Mouse (Mus musculus) lung, adult 10 weeks (tissue): ENCODE data around the gene Gm49391. TPM values are rescaled to one million over a fixed set of nuclear protein-coding genes. Genes with fewer than 3 reads are reported as not detected.

Source experiments
- polyA plus RNA-seq: library from polyadenylated mRNA; stranded (reverse); fragments of 350-450 nt; fragmentation: Illumina TruSeq; extraction: RNeasy Lipid Tissue Mini Kit (QIAGEN cat#74804); gene quantifications from one replicate; pipeline ENCODE4 v1.2.3, GENCODE M21; 2014; ENCODE audit warnings: low read depth, low replicate concordance; ENCODE audit not compliant: insufficient read depth

Gm49391 gene
- polyA plus RNA-seq = 27.7 TPM

DNA sequence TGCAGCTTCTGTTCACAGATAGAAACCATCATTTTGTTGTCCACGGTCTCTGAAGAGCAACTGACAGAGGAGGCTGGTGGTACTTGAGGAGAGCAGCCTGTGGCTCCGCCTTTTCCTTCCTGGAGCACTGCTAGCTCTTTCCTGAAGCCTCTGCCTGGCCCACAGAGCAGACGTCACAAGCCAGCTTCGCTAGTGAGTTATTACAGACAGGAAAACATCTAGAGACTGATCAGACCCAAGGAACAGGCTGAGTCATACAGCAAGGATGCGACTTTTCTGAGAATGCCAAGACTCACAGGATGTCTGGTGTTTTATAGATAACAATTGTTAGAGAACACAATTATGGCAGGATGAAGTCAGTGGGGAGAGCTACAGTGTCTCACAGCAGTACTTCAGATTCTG is at the start of gene Gm49391, which contains the start of gene Ctla2a:
Gene Gm49391, minus strand, starts transcription at position 72 of the 402 bp plus-strand sequence.
Gene Ctla2a, minus strand, starts transcription at position 126 of the 402 bp plus-strand sequence.

DNA sequence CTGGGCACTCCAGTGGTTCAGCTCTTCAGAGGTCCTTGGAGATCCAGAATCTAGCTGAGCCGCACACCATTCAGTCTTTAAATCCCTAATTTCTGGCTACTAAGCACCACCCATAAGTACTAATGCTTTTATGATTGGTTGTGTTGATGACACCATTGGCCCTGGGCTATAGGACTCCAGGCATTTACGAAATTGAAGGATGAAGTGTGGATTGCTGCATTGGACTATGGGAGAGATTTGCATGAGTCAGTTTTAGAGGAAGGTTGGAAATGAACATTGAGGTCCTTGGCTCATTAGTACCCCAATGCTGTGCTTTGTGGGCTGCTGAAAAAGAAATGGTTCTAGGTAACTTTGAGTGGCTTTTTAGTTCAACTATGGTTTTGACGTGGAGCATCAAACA is 5.5 kb upstream of the Gm49391 start, which contains the start of gene Tpbpa:
Gene Tpbpa, minus strand, starts transcription at position 101 of the 400 bp plus-strand sequence.

DNA sequence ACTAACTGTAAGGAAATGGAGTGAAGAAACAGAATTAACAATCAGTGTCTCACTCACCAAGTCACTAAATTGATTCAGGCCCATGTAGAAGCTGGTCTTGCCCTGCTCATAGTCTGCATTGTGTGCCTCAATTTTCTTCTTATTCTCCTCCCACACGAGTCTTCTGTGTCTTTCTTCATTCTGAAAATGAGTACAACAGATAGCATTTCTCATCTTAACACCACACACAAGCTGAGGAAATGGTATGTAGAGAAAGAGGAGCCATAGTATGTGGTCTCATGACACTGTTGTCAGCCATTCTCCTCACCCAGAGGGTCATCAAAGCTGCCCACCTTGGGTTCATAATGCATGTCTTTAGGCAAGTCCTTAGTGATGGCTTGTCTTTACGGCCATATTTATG is 881 bp downstream of the Gm49391 start, which contains the start of gene Gm49393:
Gene Gm49393, minus strand, starts transcription at position 101 of the 400 bp plus-strand sequence.

DNA sequence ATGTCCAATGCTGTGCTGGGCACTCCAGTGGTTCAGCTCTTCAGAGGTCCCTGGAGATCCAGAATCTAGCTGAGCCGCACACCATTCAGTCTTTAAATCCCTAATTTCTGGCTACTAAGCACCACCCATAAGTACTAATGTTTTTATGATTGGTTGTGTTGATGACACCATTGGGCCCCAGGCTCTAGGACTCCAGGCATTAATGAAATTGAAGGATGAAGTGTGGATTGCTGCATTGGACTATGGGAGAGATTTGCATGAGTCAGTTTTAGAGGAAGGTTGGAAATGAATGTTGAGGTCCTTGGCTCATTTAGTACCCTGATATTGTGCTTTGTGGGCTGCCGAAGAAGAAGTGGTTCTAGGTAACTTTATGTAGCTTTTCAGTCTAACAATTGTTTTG is 31.6 kb downstream of the Gm49391 start, which contains the start of gene Tpbpb:
Gene Tpbpb, minus strand, starts transcription at position 101 of the 400 bp plus-strand sequence.

DNA sequence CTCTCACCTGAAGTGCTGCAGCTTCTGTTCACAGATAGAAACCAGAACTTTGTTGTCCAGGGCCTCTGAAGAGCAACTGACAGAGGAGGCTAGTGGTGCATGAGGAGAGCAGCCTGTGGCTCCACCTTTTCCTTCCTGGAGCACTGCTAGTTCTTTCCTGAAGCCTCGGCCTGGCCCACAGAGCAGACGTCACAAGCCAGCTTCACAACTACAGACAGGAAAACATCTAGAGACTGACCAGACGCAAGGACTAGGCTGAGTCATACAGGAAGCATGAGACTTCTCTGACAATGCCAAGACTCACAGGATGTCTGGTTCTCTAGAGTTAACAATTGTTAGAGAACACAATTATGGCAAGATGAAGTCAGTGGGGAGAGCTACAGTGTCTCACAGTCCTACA is 39.0 kb downstream of the Gm49391 start, which contains the start of gene Ctla2b:
Gene Ctla2b, minus strand, starts transcription at position 120 of the 400 bp plus-strand sequence.

DNA sequence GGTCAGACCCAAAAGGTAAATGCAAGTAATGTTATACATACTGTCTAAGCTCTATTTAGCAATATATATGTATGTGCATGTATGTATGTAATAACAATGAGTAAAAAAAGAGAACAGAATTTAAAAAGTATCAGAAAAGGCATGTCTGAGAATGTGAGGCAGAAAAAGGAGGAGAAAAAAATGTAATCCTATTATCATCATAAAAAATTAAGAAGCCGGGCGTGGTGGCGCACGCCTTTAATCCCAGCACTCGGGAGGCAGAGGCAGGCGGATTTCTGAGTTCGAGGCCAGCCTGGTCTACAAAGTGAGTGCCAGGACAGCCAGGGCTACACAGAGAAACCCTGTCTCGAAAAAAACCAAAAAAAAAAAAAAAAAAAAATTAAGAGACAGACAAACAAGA is 39.6 kb downstream of the Gm49391 start, which contains the start of gene Gm49392:
Gene Gm49392, minus strand, starts transcription at position 101 of the 400 bp plus-strand sequence.

DNA sequence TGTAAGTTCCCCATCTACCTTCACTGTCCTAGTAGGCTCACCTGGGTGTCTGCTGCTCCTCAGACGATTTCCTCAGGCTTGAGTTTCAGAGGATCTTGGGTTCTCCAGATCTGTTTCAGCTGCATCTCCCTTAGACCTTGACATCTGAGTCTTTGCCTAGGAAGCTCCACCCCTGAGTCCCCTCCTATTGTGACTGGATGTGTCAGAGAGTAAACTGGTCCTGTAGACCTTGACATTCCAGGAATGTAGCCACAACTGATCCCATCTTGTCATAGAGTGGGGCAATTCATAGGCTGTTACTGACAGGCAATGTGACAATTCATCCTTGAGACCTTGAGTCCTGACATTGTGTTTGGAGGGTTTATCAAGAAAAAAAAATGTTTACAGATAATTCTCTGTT is 72.1 kb downstream of the Gm49391 start, which contains the start of gene 4930486L24Rik:
Gene 4930486L24Rik, minus strand, starts transcription at position 195 of the 400 bp plus-strand sequence.

Other genes with a start within 250 kb of the Gm49391 start
- gene BC051665, start 150.2 kb downstream of the Gm49391 start, polyA plus RNA-seq = not detected
- not detected for gene Ctsll3, start 133.7 kb downstream of the Gm49391 start, polyA plus RNA-seq
- gene 4930486L24Rik, start 72.1 kb downstream of the Gm49391 start, polyA plus RNA-seq = 0.82 TPM
- 3.8 TPM for gene Gm49392, start 39.7 kb downstream of the Gm49391 start, polyA plus RNA-seq
- gene Ctla2b, start 39.1 kb downstream of the Gm49391 start, polyA plus RNA-seq = 30.0 TPM
- not detected for gene Tpbpb, start 31.7 kb downstream of the Gm49391 start, polyA plus RNA-seq
- not detected for gene Gm49393, start 981 bp downstream of the Gm49391 start, polyA plus RNA-seq
- gene Ctla2a, start 54 bp upstream of the Gm49391 start, polyA plus RNA-seq = 546 TPM
- gene Tpbpa, start 5.4 kb upstream of the Gm49391 start, polyA plus RNA-seq = not detected
- not detected for gene Ctsj, start 69.4 kb upstream of the Gm49391 start, polyA plus RNA-seq
- gene Ctsq, start 104.1 kb upstream of the Gm49391 start, polyA plus RNA-seq = not detected
- not detected for gene Ctsr, start 227.7 kb upstream of the Gm49391 start, polyA plus RNA-seq